Mouse (Mus musculus) intestine, embryonic 14.5 days (tissue): ENCODE results near the gene Col4a2. TPM values are rescaled to one million over a fixed set of nuclear protein-coding genes. Genes with fewer than 3 reads are reported as not detected.

Experiments
- ATAC-seq: fragments of 200-750 bp; cut with Nextera tagmentation; replicated peaks from 2 replicates; pipeline ENCODE4 v1.8.0; 2017; ENCODE audit warnings: low read depth, moderate number of reproducible peaks, moderate TSS enrichment, moderate library complexity; ENCODE audit not compliant: low FRiP score, low TSS enrichment
- DNase-seq: peaks from one replicate; pipeline ENCODE4 v3.0.0-alpha.2; 2018; ENCODE audit warnings: low spot score
- H3K27ac ChIP-seq: fragments of 300-500 bp; sonication (generic); 2 replicates; pipeline ENCODE4 v1.5.1; 2014; ENCODE audit warnings: low read depth, mild to moderate bottlenecking, control low read depth
- H3K27me3 ChIP-seq: fragments of 300-500 bp; sonication (generic); replicated peaks from 2 replicates; pipeline ENCODE4 v1.6.1; 2014; ENCODE audit warnings: low read length, control low read depth; ENCODE audit not compliant: control insufficient read depth, insufficient read depth
- H3K36me3 ChIP-seq: fragments of 300-500 bp; sonication (generic); 2 replicates; pipeline ENCODE4 v1.6.1; 2014; ENCODE audit warnings: low read length, control low read depth; ENCODE audit not compliant: control insufficient read depth, insufficient read depth
- H3K4me1 ChIP-seq: fragments of 300-500 bp; sonication (generic); replicated peaks from 2 replicates; pipeline ENCODE4 v1.6.1; 2014; ENCODE audit warnings: low read length, control low read depth, mixed read lengths; ENCODE audit not compliant: control insufficient read depth, insufficient read depth
- H3K4me2 ChIP-seq: fragments of 300-500 bp; sonication (generic); 2 replicates; pipeline ENCODE4 v1.6.1; 2014; ENCODE audit warnings: low read length
- H3K4me3 ChIP-seq: fragments of 300-500 bp; sonication (generic); 2 replicates; pipeline ENCODE4 v1.5.1; 2014; ENCODE audit warnings: low read depth, low read length, control low read depth, mixed read lengths
- H3K9ac ChIP-seq: fragments of 300-500 bp; sonication (generic); 2 replicates; pipeline ENCODE4 v1.6.1; 2014; ENCODE audit warnings: mild to moderate bottlenecking, low read length
- H3K9me3 ChIP-seq: fragments of 300-500 bp; sonication (generic); 2 replicates; pipeline ENCODE4 v1.6.1; 2016; ENCODE audit warnings: low read length, control low read depth; ENCODE audit not compliant: control insufficient read depth
- WGBS: fragments of 180-500 bp; shearing (Covaris S2); extraction: QIAGEN DNeasy Blood & Tissue Kit; methylation state at CpG from one replicate; pipeline ENCODE4 v1.1.7; 2014; 5-methylcytosine and 5-hydroxymethylcytosine counted together
- polyA plus RNA-seq: library from polyadenylated mRNA; unstranded; fragments of >200 nt; fragmentation: Nextera tagmentation; extraction: Ambion mirVana; gene quantifications from 2 replicates; pipeline ENCODE4 v1.2.1, GENCODE M21; 2014

The Col4a2 gene
- polyA plus RNA-seq, 1 experiment from 2014 or later, result 58.4 TPM

DNA sequence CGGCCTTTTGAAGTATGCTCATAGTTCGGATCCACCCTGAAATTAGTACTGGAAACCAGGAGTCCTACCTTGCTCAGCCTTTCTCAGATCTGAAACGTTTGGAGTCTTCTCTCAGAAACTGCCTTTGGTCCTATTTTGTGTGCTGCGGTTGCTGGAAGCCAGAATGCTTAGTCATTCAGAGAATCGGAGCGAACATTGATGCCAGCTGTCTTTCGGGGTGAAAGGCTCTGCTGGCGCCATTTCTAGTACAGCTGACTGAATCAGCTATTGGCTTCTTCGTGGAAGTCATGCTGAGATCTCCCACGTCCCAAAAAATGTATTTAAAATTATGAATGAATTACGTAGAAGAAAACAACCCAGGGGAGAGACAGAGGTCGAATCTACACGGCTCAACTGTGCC lies 105.2 kb downstream of the Col4a2 start:
- no peaks in the 10 kb centered on the region; the same call in 1 of the 2 replicates for H3K4me1 ChIP-seq
- no peaks in the 10 kb centered on the region for H3K9me3 ChIP-seq
- peaks cover 39% of the 10 kb centered on the region for H3K36me3 ChIP-seq
- 83% methylated on average over 13 of the region's 13 CpGs for WGBS
- H3K9ac ChIP-seq, result no peak overlapping the region
- H3K27me3 ChIP-seq, result no peaks in the 10 kb centered on the region
- ATAC-seq, result no peak
- no peak overlapping the region for H3K4me3 ChIP-seq
- DNase-seq, result no peak
- H3K4me2 ChIP-seq, result no peak overlapping the region
- no peak overlapping the region for H3K27ac ChIP-seq

DNA sequence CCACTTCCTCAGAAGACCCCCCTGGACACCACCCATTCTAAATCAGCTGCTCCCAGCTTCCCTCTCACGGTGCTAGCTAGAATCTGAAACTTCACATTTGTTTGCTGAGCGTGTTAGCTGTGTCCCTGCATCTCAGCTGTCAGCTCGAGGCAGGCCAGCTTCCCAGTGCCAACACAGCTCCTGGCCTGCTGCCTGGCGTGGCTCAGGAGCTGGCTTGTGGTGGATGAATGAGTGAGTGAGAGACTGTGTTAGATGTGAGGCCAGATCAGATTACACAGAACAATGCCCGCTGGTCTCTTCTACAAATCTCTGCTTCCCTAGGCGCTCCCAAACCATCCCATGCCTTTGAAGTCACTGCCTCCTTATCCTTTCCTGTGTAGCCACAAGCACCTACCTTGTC lies 106.6 kb downstream of the Col4a2 start:
- no peaks in the 10 kb centered on the region for H3K27me3 ChIP-seq
- H3K4me1 ChIP-seq, result no peaks in the 10 kb centered on the region
- H3K9ac ChIP-seq, result no peak overlapping the region
- H3K4me3 ChIP-seq, result no peak overlapping the region
- no peak overlapping the region for H3K4me2 ChIP-seq
- no peak for DNase-seq
- 48% methylated on average over 6 of the region's 6 CpGs for WGBS
- H3K9me3 ChIP-seq, result no peaks in the 10 kb centered on the region
- no peak overlapping the region for H3K27ac ChIP-seq
- H3K36me3 ChIP-seq, result peaks cover 45% of the 10 kb centered on the region
- ATAC-seq, result 0 out of 2 replicates have a peak, but pooled peaks have one; percentile 6

DNA sequence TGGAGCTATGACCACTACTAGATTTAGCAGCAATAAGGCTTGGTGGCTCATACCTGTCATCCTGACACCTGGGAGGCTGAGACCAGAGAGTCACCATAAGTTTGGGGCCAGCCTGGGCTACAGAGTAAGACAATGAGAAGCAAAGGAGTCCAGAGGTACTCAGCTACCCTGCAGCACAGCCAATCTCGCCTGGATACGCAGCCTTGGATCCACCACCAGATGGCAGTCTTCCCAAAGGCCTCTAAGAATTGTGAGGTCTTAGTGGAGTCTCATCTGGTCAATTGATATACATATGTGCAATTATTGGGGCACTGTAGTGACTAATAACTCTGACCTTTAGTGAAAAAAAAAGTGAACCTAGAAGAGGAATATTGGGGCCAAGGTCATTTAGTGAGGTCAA lies 107.0 kb downstream of the Col4a2 start:
- Histone ChIP-seq H3K36me3 (peaks cover 47% of the 10 kb centered on the region), H3K27me3 (no peaks in the 10 kb centered on the region), H3K4me2 (no peak overlapping the region), H3K9ac (no peak overlapping the region), H3K27ac (no peak overlapping the region), H3K4me3 (no peak overlapping the region), H3K9me3 (no peaks in the 10 kb centered on the region), H3K4me1 (no peaks in the 10 kb centered on the region)
- DNase-seq (peak; percentile 85), ATAC-seq (peak; percentile 21; the same call in 1 of the 2 replicates)
- 18% methylated on average over 2 of the region's 2 CpGs for WGBS

DNA sequence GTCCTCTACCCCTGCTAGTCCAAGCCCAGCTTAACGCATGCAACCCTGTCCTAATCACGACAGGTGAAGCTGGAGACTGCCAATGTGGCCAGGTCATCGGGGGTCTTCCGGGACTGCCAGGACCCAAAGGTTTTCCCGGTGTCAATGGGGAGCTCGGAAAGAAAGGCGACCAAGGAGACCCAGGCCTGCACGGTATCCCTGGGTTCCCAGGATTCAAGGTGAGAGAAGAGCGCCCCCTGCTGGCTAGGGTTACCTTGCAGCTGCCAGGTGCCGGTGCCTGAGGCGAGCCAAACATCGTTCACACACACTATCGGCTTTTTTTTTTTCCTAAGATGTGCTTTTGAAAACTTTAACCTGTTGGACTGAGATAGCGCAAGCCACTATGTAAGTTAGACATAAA lies 108.5 kb downstream of the Col4a2 start:
- no peaks in the 10 kb centered on the region for H3K4me1 ChIP-seq
- H3K27me3 ChIP-seq, result no peaks in the 10 kb centered on the region
- 57% methylated on average over 14 of the region's 14 CpGs for WGBS
- ATAC-seq (no peak), DNase-seq (peak; percentile 81)
- no peak overlapping the region for H3K27ac ChIP-seq
- H3K36me3 ChIP-seq, result peaks cover 50% of the 10 kb centered on the region
- no peaks in the 10 kb centered on the region for H3K9me3 ChIP-seq
- no peak overlapping the region for H3K4me3 ChIP-seq
- no peak overlapping the region for H3K4me2 ChIP-seq
- H3K9ac ChIP-seq, result no peak overlapping the region

GRCm38 (mm10) chr8:11421968-11422367 lies 109.4 kb downstream of the Col4a2 start:
- no peak for DNase-seq
- no peaks in the 10 kb centered on the region for H3K27me3 ChIP-seq
- no peak overlapping the region for H3K9ac ChIP-seq
- no peak for ATAC-seq
- no peak overlapping the region for H3K4me3 ChIP-seq
- H3K36me3 ChIP-seq, result peaks cover 49% of the 10 kb centered on the region
- no peak overlapping the region for H3K4me2 ChIP-seq
- no peaks in the 10 kb centered on the region for H3K9me3 ChIP-seq
- WGBS, result 79% methylated on average over 6 of the region's 6 CpGs
- H3K4me1 ChIP-seq, result no peaks in the 10 kb centered on the region
- H3K27ac ChIP-seq, result no peak overlapping the region

DNA sequence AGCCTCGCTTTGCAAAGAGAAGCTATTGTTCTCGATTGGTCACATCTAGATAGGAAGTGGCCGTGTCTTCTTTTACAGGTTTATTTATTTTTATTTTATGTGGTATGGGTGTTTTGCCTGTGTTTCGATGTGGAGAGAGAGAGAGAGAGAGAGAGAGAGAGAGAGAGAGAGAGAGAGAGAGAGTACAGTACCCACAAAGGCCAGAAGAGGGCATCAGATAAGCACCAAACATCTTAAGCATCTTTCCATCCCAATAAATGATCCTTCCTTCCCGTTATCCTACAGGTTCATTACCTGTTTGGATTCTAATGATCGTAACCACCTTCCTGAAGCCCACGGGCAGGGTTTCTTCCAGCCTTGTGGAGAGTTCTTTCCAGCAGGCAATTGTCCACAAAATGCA lies 110.5 kb downstream of the Col4a2 start:
- DNase-seq (no peak), ATAC-seq (no peak)
- no peak overlapping the region for H3K4me2 ChIP-seq
- H3K9ac ChIP-seq, result no peak overlapping the region
- 63% methylated on average over 7 of the region's 7 CpGs for WGBS
- H3K36me3 ChIP-seq, result peaks cover 51% of the 10 kb centered on the region
- no peaks in the 10 kb centered on the region for H3K27me3 ChIP-seq
- no peaks in the 10 kb centered on the region for H3K9me3 ChIP-seq
- no peak overlapping the region for H3K4me3 ChIP-seq
- no peaks in the 10 kb centered on the region for H3K4me1 ChIP-seq
- no peak overlapping the region for H3K27ac ChIP-seq

- no peak overlapping the region for H3K9ac ChIP-seq
- ATAC-seq (no peak), DNase-seq (no peak)
- H3K4me3 ChIP-seq, result no peak overlapping the region
- H3K27me3 ChIP-seq, result no peaks in the 10 kb centered on the region
- peaks cover 78% of the 10 kb centered on the region for H3K36me3 ChIP-seq
- no peak overlapping the region for H3K4me2 ChIP-seq
- no peak overlapping the region for H3K27ac ChIP-seq
- WGBS, result 69% methylated on average over 5 of the region's 5 CpGs
- no peaks in the 10 kb centered on the region for H3K4me1 ChIP-seq
- no peaks in the 10 kb centered on the region for H3K9me3 ChIP-seq
Observed at GRCm38 (mm10) chr8:11430688-11431087, 118.1 kb downstream of the Col4a2 start.

GRCm38 (mm10) chr8:11437862-11438261 lies 125.3 kb downstream of the Col4a2 start:
- no peak overlapping the region for H3K27ac ChIP-seq
- no peaks in the 10 kb centered on the region for H3K4me1 ChIP-seq
- 57% methylated on average over 12 of the region's 12 CpGs for whole genome bisulfite sequencing
- no peak for DNase-seq
- no peak overlapping the region for H3K9ac ChIP-seq
- ATAC-seq, result no peak
- H3K9me3 ChIP-seq, result no peaks in the 10 kb centered on the region
- no peak overlapping the region for H3K4me2 ChIP-seq
- no peaks in the 10 kb centered on the region for H3K27me3 ChIP-seq
- no peak overlapping the region for H3K4me3 ChIP-seq
- H3K36me3 ChIP-seq, result peaks cover 78% of the 10 kb centered on the region

- Histone ChIP-seq H3K27me3 (no peaks in the 10 kb centered on the region), H3K4me3 (no peak overlapping the region), H3K4me2 (no peak overlapping the region), H3K27ac (no peak overlapping the region), H3K9ac (no peak overlapping the region), H3K9me3 (no peaks in the 10 kb centered on the region), H3K4me1 (no peaks in the 10 kb centered on the region), H3K36me3 (peaks cover 70% of the 10 kb centered on the region)
- DNase-seq, result no peak
- 92% methylated on average over 6 of the region's 6 CpGs for WGBS
- ATAC-seq, result no peak
Observed at GRCm38 (mm10) chr8:11441291-11441690, 128.7 kb downstream of the Col4a2 start.
